Mouse (Mus musculus): Measurements from ENCODE around the gene Zfp282. TPM values are rescaled to one million over a fixed set of nuclear protein-coding genes. Genes with fewer than 3 reads are reported as not detected.

The Zfp282 gene
- total and polyA plus RNA-seq, 2 experiments from 2014 or later = 16.7 to 48.5 TPM

DNA sequence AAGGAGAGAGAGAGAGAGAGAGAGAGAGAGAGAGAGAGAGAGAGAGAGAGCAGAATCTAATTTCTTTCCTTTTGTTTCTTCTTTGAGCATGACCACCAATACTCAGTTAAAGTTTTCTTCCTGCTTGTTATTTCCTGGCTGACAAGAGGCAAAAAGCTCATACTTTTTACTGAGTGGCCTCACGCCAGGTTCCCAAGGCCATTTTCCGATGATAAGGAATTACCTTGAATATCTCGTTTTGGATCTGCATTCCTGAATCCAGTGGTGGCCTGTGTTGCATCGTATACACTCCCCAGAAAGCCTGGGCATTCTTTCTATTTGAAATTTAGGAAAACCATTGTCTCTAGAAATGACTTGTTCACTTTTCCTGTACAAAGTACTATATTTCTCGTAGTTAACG, 22.4 kb downstream of the Zfp282 start:
- peaks cover 57% of the 10 kb centered on the region for H3K36me3 ChIP-seq (ENCODE audit: insufficient read depth)
- no peak overlapping the region for H3K27ac ChIP-seq (ENCODE audit: low read depth, low read length)
- H3K4me3 ChIP-seq (ENCODE audit: low read depth, low read length) = no peak overlapping the region
- H3K4me1 ChIP-seq (ENCODE audit: insufficient read depth) = no peaks in the 10 kb centered on the region
- no peaks in the 10 kb centered on the region for H3K27me3 ChIP-seq (ENCODE audit: insufficient read depth, low read length)
- 95% methylated on average over 6 of the region's 6 CpGs for WGBS
- no peak for TF ChIP-seq CTCF (IDR thresholded peaks at IDR 0.05; ENCODE audit: low read depth)
- ATAC-seq (no peak), DNase-seq (no peak)
- no peaks in the 10 kb centered on the region for H3K9me3 ChIP-seq (ENCODE audit: low read length)
- no peak overlapping the region for H3K9ac ChIP-seq
- no peak overlapping the region for H3K4me2 ChIP-seq (ENCODE audit: low read depth)

DNA sequence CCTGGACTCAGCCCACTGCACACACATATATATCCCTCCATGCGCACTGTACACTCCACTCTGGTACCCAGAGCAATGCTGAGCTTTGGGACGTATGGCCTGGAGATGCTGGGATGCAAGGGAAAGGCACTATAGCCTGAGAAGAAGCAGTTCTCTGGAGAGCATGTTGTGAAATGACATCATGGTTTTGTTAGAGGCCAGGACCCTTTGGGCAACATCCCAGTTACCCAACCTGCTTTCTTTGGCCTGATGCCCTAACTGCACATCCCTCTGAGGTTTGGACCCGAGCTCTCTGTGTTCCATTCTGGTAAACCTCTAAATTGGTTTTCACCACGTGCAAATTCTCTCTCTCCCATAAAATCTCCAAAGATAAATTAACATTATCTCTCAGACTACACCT, 26.6 kb downstream of the Zfp282 start:
- no peak overlapping the region for H3K27ac ChIP-seq (ENCODE audit: low read depth, low read length)
- no peak overlapping the region for H3K4me3 ChIP-seq (ENCODE audit: low read depth, low read length)
- ATAC-seq = no peak
- H3K4me1 ChIP-seq (ENCODE audit: insufficient read depth) = no peaks in the 10 kb centered on the region
- peaks cover 81% of the 10 kb centered on the region for H3K36me3 ChIP-seq (ENCODE audit: insufficient read depth)
- no peak overlapping the region for H3K4me2 ChIP-seq (ENCODE audit: low read depth)
- no peak for DNase-seq
- H3K27me3 ChIP-seq (ENCODE audit: insufficient read depth, low read length) = no peaks in the 10 kb centered on the region
- no peak overlapping the region for H3K9ac ChIP-seq
- whole genome bisulfite sequencing = 69% methylated on average over 4 of the region's 4 CpGs
- no peaks in the 10 kb centered on the region for H3K9me3 ChIP-seq (ENCODE audit: low read length)
- no peak for TF ChIP-seq CTCF (IDR thresholded peaks at IDR 0.05; ENCODE audit: low read depth)

DNA sequence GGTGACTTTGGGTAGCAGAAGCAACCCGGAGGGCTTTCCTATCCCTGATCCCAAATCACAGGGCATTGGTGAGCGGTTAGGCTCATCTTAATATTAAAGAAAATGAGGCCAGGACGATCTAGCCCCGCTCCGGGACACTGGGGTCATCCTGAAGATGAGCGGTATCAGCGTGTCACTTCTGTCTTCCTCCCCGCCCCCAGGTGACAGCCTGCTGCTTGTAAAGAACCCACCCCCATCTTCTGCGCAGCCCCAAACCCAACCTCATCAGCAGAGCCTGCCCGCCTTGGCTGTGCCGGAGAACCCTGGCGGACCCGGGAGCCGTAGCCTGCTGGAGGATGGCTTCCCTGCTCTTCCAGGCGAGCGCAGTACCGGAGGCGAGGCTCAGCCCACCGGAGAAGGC, 27.4 kb downstream of the Zfp282 start:
- WGBS = 53% methylated on average over 19 of the region's 19 CpGs
- no peak for DNase-seq
- no peak for TF ChIP-seq CTCF (IDR thresholded peaks at IDR 0.05; ENCODE audit: low read depth)
- peak; percentile 34; the same call in 1 of the 2 replicates for ATAC-seq
- Histone ChIP-seq H3K9me3 (ENCODE audit: low read length) (no peaks in the 10 kb centered on the region), H3K9ac (no peak overlapping the region), H3K4me1 (ENCODE audit: insufficient read depth) (no peaks in the 10 kb centered on the region), H3K4me2 (ENCODE audit: low read depth) (no peak overlapping the region), H3K4me3 (ENCODE audit: low read depth, low read length) (no peak overlapping the region), H3K36me3 (ENCODE audit: insufficient read depth) (peaks cover 74% of the 10 kb centered on the region), H3K27me3 (ENCODE audit: insufficient read depth, low read length) (no peaks in the 10 kb centered on the region), H3K27ac (ENCODE audit: low read depth, low read length) (no peak overlapping the region)

DNA sequence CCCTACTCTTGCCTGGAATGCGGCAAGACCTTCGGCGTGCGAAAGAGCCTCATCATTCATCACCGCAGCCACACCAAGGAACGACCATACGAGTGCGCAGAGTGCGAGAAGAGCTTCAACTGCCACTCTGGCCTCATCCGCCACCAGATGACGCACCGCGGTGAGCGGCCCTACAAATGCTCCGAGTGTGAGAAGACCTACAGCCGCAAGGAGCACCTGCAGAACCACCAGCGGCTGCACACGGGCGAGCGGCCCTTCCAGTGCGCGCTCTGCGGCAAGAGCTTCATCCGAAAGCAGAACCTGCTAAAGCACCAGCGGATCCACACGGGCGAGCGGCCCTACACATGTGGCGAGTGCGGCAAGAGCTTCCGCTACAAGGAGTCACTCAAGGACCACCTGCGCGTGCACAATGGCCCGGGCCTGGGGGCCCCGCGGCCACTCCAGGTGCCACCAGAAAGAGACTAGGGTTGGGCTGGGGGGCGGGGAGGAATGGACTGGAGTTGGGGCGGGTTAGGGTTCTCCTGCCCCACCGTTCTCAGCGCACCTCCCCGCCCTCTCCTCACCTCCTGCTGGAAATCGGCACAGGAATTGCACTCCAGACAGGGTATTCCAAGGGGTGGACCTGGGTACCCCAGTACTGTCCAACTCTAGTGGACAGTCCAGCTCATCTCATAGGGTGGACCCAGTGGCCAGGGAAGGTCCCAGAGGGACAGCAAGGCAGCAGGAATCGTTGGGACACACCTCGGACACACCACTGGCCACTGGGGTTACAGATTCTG, 28.1 kb downstream of the Zfp282 start:
- ATAC-seq (peak; percentile 15; the same call in 1 of the 2 replicates), DNase-seq (peak; percentile 6)
- no peak overlapping the region for H3K4me2 ChIP-seq (ENCODE audit: low read depth)
- H3K36me3 ChIP-seq (ENCODE audit: insufficient read depth) = peaks cover 66% of the 10 kb centered on the region
- no peak overlapping the region for H3K27ac ChIP-seq (ENCODE audit: low read depth, low read length)
- WGBS = 55% methylated on average over 44 of the region's 44 CpGs
- H3K27me3 ChIP-seq (ENCODE audit: insufficient read depth, low read length) = no peaks in the 10 kb centered on the region
- H3K4me3 ChIP-seq (ENCODE audit: low read depth, low read length) = no peak overlapping the region
- no peaks in the 10 kb centered on the region for H3K4me1 ChIP-seq (ENCODE audit: insufficient read depth)
- no peak for TF ChIP-seq CTCF (IDR thresholded peaks at IDR 0.05; ENCODE audit: low read depth)
- no peaks in the 10 kb centered on the region for H3K9me3 ChIP-seq (ENCODE audit: low read length)
- no peak overlapping the region for H3K9ac ChIP-seq

DNA sequence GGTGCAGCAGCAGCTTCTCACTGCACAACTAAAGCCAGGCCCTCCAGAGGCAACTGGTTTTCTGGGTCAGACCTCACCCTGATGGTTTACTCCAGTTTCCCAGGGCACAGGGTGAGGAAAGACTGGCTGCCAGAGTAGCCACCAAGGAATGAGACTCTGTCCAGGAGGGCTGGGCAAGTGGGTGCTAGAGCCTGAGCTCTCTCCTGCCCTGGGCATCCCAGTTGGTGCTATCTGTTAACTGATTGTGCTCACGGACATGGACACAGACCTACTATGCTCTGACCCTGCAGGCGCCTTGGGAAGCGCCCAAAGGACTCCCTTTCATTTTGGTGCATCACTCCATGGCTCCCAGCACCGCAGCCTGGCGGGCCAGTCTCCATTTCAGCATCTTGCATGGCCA, 29.3 kb downstream of the Zfp282 start:
- no peak for ATAC-seq
- peaks cover 54% of the 10 kb centered on the region for H3K36me3 ChIP-seq (ENCODE audit: insufficient read depth)
- no peak for TF ChIP-seq CTCF (IDR thresholded peaks at IDR 0.05; ENCODE audit: low read depth)

DNA sequence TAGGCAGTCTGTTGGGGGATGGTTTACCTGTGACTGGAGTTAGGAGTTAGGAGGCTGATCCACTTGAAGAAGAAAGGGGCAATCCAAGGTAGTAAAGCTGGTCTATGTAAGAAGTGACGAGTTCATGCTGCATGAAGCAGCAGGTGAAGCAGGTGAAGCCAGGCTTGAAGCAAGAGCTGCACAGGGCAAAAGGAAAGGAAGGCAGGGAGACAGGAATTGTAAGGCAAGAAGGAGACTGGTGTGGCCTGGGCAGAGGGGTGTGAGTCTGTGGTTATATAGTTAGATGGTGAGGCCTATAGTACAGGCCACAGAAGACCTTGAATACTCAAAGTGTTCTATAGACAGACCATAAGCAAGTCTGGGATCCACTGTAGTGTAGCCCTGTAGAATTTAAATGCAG, 32.0 kb downstream of the Zfp282 start:
- Histone ChIP-seq H3K9ac (no peak overlapping the region), H3K27me3 (ENCODE audit: insufficient read depth, low read length) (no peaks in the 10 kb centered on the region), H3K36me3 (ENCODE audit: insufficient read depth) (peaks cover 33% of the 10 kb centered on the region), H3K4me3 (ENCODE audit: low read depth, low read length) (no peak overlapping the region), H3K4me1 (ENCODE audit: insufficient read depth) (no peaks in the 10 kb centered on the region), H3K4me2 (ENCODE audit: low read depth) (no peak overlapping the region), H3K27ac (ENCODE audit: low read depth, low read length) (no peak overlapping the region), H3K9me3 (ENCODE audit: low read length) (no peaks in the 10 kb centered on the region)
- 86% methylated on average over 1 of the region's 1 CpGs for WGBS
- TF ChIP-seq CTCF (IDR thresholded peaks at IDR 0.05; ENCODE audit: low read depth) = no peak
- DNase-seq = no peak
- ATAC-seq = no peak

More for the DNA sequence above, 29.3 kb downstream of the Zfp282 start:
- H3K4me2 ChIP-seq (ENCODE audit: low read depth) = no peak overlapping the region
- no peak overlapping the region for H3K4me3 ChIP-seq (ENCODE audit: low read depth, low read length)
- no peak for DNase-seq
- H3K9me3 ChIP-seq (ENCODE audit: low read length) = no peaks in the 10 kb centered on the region
- no peak overlapping the region for H3K27ac ChIP-seq (ENCODE audit: low read depth, low read length)
- no peaks in the 10 kb centered on the region for H3K4me1 ChIP-seq (ENCODE audit: insufficient read depth)
- H3K9ac ChIP-seq = no peak overlapping the region
- H3K27me3 ChIP-seq (ENCODE audit: insufficient read depth, low read length) = no peaks in the 10 kb centered on the region
- WGBS = 98% methylated on average over 5 of the region's 5 CpGs

DNA sequence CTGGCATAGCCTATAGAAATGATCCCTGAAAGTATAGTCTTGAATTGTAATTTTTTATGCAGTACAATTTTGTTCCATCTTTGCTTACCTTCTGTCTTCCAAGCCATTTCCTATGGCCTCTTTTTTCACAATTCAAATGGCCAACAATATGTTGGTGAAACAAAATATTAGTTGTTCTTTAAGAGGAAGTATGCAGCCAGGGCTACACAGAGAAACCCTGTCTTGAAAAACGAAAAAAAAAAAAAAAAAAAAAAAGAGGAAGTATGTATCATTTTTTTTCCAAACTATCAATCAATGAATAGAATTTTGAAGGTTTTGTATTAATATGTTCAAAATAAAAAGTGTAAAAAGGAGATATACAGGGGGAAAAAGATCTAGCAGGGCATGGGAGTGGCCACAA, 34.6 kb downstream of the Zfp282 start:
- DNase-seq = no peak
- Histone ChIP-seq H3K27ac (ENCODE audit: low read depth, low read length) (no peak overlapping the region), H3K4me2 (ENCODE audit: low read depth) (no peak overlapping the region), H3K9ac (no peak overlapping the region), H3K36me3 (ENCODE audit: insufficient read depth) (peaks cover 10% of the 10 kb centered on the region; the same call in 1 of the 2 replicates), H3K27me3 (ENCODE audit: insufficient read depth, low read length) (no peaks in the 10 kb centered on the region), H3K9me3 (ENCODE audit: low read length) (no peaks in the 10 kb centered on the region), H3K4me1 (ENCODE audit: insufficient read depth) (no peaks in the 10 kb centered on the region), H3K4me3 (ENCODE audit: low read depth, low read length) (no peak overlapping the region)
- TF ChIP-seq CTCF (IDR thresholded peaks at IDR 0.05; ENCODE audit: low read depth) = no peak
- 56% methylated on average over 1 of the region's 1 CpGs for WGBS
- no peak for ATAC-seq

All from forebrain, postnatal 0 days (tissue).